Mouse (Mus musculus) stomach, embryonic 16.5 days (tissue): ENCODE measurements at regions not wholly inside any gene's neighbourhood (a gene's known extent, or its start where the extent isn't known, plus 50 kb on each side); places are given as distances from the start of the nearest gene placed in this dataset.

Experiments
- ATAC-seq: fragments of 200-750 bp; cut with Nextera tagmentation; 2 replicates; pipeline ENCODE4 v1.8.0; 2017; ENCODE audit warnings: moderate number of reproducible peaks, moderate TSS enrichment; ENCODE audit not compliant: insufficient read depth, low FRiP score
- H3K27ac ChIP-seq: fragments of 300-500 bp; sonication (generic); 2 replicates; pipeline ENCODE4 v1.5.1; 2014; ENCODE audit warnings: low read length
- H3K27me3 ChIP-seq: fragments of 300-500 bp; sonication (generic); 2 replicates; pipeline ENCODE4 v1.6.1; 2014; ENCODE audit warnings: low read length, control low read depth, mixed read lengths; ENCODE audit not compliant: control insufficient read depth, insufficient read depth
- H3K36me3 ChIP-seq: fragments of 300-500 bp; sonication (generic); 2 replicates; pipeline ENCODE4 v1.6.1; 2014; ENCODE audit warnings: low read length; ENCODE audit not compliant: control insufficient read depth, insufficient read depth
- H3K4me1 ChIP-seq: fragments of 300-500 bp; sonication (generic); 2 replicates; pipeline ENCODE4 v1.6.1; 2014; ENCODE audit warnings: low read length, control low read depth, mixed read lengths; ENCODE audit not compliant: control insufficient read depth, insufficient read depth
- H3K4me2 ChIP-seq: fragments of 300-500 bp; sonication (generic); 2 replicates; pipeline ENCODE4 v1.6.1; 2014; ENCODE audit warnings: low read depth, low read length, mixed read lengths
- H3K4me3 ChIP-seq: fragments of 300-500 bp; sonication (generic); replicated peaks from 2 replicates; pipeline ENCODE4 v1.5.1; 2014; ENCODE audit warnings: mild to moderate bottlenecking, low read length
- H3K9ac ChIP-seq: fragments of 300-500 bp; sonication (generic); 2 replicates; pipeline ENCODE4 v1.6.1; 2014; ENCODE audit warnings: low read length
- H3K9me3 ChIP-seq: fragments of 300-500 bp; sonication (generic); replicated peaks from 2 replicates; pipeline ENCODE4 v1.6.1; 2016; ENCODE audit warnings: low read length, control low read depth; ENCODE audit not compliant: control insufficient read depth
- WGBS: fragments of 180-500 bp; shearing (Covaris S2); extraction: QIAGEN DNeasy Blood & Tissue Kit; methylation state at CpG from one replicate; pipeline ENCODE4 v1.1.7; 2014; 5-methylcytosine and 5-hydroxymethylcytosine counted together

DNA sequence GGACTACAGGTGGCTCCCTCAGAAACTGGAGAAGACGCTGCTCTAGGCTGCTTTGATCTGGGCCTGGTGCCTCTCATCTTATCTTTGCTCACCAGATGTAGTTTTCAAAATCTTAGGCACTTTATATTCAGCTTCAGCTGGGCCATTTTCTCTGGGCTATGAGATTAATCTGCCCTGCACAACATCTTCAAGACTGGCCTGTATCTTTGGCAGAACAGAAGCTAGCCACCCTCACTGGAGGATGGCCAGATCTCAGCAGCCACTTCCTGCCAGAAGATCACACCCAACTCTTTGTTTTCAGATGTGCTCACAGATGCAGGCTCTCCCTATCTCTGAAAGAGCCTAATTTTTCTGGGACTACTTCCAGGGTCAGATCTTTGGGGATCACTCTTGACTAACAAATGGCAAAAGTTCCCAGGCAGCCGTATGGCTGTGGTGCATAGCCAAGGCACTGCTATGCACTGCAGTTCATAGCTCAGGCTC, 75.8 kb upstream of the Irs2 start:
- Histone ChIP-seq H3K9me3 (no peaks in the 10 kb centered on the region), H3K4me3 (no peak overlapping the region), H3K36me3 (no peaks in the 10 kb centered on the region), H3K4me1 (peaks cover 22% of the 10 kb centered on the region), H3K27me3 (no peaks in the 10 kb centered on the region), H3K9ac (no peak overlapping the region), H3K27ac (peak overlapping the region; percentile 10; the same call in 1 of the 2 replicates), H3K4me2 (no peak overlapping the region)
- WGBS: 49% methylated on average over 2 of the region's 2 CpGs
- peak; percentile 60 for ATAC-seq

DNA sequence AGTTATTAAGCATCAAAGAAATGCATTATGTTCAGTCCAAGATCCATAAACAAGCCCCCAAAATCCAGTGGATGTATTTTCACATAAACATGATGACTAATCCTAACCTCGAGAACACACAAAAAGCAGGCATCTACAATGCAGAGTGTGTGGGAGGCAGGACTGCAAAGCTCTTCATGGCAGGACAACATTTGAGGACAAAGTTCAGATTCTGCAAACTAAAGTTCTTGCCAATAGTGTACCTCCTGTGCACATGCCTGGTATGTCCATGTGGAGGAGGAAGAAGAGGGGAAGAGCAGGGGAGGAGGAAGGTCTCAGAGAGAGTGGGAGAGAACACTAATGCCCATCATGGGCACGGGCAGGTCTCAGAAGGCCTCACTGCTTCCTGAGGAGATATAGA, 72.6 kb upstream of the Irs2 start:
- H3K9ac ChIP-seq: no peak overlapping the region
- WGBS: 61% methylated on average over 2 of the region's 2 CpGs
- H3K4me1 ChIP-seq: peaks cover 32% of the 10 kb centered on the region
- no peak overlapping the region for H3K4me3 ChIP-seq
- no peaks in the 10 kb centered on the region for H3K36me3 ChIP-seq
- H3K4me2 ChIP-seq: no peak overlapping the region
- no peaks in the 10 kb centered on the region for H3K9me3 ChIP-seq
- no peak for ATAC-seq
- H3K27me3 ChIP-seq: no peaks in the 10 kb centered on the region
- H3K27ac ChIP-seq: 0 out of 2 replicates have a peak overlapping the region, but pooled peaks have one; percentile 8

DNA sequence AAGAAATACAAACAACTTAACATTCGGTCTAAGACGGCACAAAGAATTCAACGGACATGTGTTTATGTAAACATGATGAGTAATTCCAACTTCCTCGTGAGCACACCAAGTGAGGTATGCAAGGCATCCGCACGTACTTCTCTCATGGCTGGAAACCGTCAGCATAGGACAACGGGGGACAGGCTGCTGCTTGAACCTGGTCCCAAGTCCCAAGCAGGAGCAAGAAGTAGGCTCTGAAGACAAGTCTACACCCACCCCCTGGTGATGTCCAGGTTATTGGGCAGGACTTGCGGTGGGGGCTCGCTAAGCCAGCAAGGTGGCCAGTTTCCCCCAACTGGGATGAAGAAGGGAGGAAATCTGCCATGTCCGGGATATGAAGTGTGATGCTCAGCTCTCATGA, 71.5 kb upstream of the Irs2 start:
- Histone ChIP-seq H3K36me3 (no peaks in the 10 kb centered on the region), H3K4me2 (no peak overlapping the region), H3K4me3 (no peak overlapping the region), H3K9ac (no peak overlapping the region), H3K27ac (no peak overlapping the region), H3K9me3 (no peaks in the 10 kb centered on the region), H3K27me3 (no peaks in the 10 kb centered on the region), H3K4me1 (peaks cover 27% of the 10 kb centered on the region)
- no peak; the same call in 1 of the 2 replicates for ATAC-seq
- WGBS: 40% methylated on average over 11 of the region's 11 CpGs

DNA sequence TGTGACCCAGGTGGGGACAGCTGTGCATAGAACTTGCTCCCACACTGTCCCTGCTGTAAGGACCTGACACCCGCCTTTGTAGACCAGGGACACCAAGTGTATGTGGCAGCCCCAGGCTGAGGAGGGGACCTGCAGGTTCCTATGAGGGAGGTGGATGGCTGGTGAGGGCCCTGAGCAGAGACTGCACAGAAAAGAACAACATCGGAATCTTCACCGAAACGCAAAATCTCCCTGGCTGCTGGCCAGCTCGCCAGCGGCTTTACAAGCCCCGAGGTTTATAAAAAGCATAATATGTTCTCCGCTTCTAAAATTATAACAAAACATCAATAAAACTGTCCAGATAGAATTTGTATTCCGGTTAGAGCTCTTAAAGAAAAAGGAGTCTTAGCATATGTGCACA, 68.9 kb upstream of the Irs2 start:
- H3K4me3 ChIP-seq: peak overlapping the region; percentile 19; the same call in 1 of the 2 replicates
- H3K36me3 ChIP-seq: no peaks in the 10 kb centered on the region
- 31% methylated on average over 9 of the region's 9 CpGs for WGBS
- H3K9me3 ChIP-seq: no peaks in the 10 kb centered on the region
- peak overlapping the region; percentile 68; the same call in 1 of the 2 replicates for H3K27ac ChIP-seq
- peak; percentile 37; the same call in 1 of the 2 replicates for ATAC-seq
- H3K27me3 ChIP-seq: no peaks in the 10 kb centered on the region
- peaks cover 22% of the 10 kb centered on the region for H3K4me1 ChIP-seq
- peak overlapping the region; percentile 57; the same call in 1 of the 2 replicates for H3K9ac ChIP-seq
- H3K4me2 ChIP-seq: peak overlapping the region; percentile 34

DNA sequence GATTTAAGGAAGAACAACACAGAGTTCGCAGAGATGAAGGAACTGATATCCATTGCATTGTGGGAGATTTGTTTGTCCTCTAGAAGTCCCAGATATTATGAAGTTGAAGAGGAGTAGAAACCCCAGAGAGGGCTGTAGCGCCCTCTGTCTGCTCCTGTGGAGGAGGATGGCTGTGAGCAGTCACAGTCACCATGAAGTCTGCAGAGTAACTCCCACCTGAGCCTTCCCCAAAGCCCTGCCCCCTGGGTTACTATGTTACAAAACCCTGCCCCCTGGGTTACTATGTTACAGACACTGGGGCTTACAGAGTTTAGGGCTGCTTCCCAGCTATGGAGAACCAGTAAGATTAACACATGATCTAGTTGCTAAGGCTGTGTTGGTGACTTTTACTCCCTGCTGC, 62.9 kb upstream of the Irs2 start:
- no peak overlapping the region for H3K9ac ChIP-seq
- 0 out of 2 replicates have a peak, but pooled peaks have one; percentile 37 for ATAC-seq
- no peaks in the 10 kb centered on the region for H3K27me3 ChIP-seq
- H3K36me3 ChIP-seq: no peaks in the 10 kb centered on the region
- H3K4me1 ChIP-seq: no peaks in the 10 kb centered on the region
- WGBS: 45% methylated on average over 2 of the region's 2 CpGs
- no peak overlapping the region for H3K4me3 ChIP-seq
- no peaks in the 10 kb centered on the region for H3K9me3 ChIP-seq
- no peak overlapping the region for H3K4me2 ChIP-seq
- no peak overlapping the region for H3K27ac ChIP-seq

DNA sequence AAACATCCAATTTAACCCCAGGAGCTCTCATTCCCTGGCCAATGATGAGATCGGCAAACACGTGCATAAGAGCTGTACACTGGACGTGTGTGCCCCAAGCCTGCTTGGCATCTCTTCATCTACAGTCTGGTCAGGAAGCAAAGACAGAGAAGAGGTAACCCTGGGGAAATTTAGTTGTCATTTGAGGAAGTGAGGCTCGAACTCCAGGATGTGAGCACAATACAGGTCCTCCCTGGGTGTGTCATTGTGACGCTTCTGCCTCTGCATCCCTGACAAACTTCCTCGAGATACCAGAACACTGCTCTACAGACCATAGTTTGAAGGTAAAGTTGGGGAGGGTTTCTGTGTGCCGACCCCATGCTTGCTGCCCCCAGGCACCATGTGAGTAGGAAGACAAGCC, 59.2 kb upstream of the Irs2 start:
- H3K4me2 ChIP-seq: no peak overlapping the region
- no peak for ATAC-seq
- 80% methylated on average over 7 of the region's 7 CpGs for WGBS
- no peaks in the 10 kb centered on the region for H3K9me3 ChIP-seq
- no peaks in the 10 kb centered on the region for H3K4me1 ChIP-seq
- H3K4me3 ChIP-seq: no peak overlapping the region
- no peaks in the 10 kb centered on the region for H3K36me3 ChIP-seq
- no peak overlapping the region for H3K27ac ChIP-seq
- no peaks in the 10 kb centered on the region for H3K27me3 ChIP-seq
- no peak overlapping the region for H3K9ac ChIP-seq

DNA sequence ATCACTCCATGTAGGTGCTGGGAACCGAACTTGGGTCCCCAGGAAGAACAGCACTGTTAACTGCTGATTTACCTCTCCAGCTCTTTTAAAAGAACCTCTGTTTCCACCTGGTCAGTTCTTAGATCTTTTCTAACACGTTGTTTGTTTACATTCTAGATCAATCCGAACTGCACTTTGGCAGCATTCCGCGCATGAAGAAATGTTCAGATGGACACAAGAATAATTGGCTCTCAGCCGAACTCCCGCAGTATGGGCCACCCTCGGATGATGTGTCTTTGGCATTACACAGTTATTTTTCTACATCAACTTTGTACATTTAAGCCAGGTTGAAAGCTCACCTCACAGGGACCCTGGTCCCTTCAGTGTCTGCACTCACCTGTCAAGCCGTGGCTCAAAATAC, 57.7 kb upstream of the Irs2 start:
- no peak overlapping the region for H3K4me3 ChIP-seq
- H3K4me1 ChIP-seq: 0 out of 2 replicates have a peak, but pooled peaks cover 6% of the 10 kb centered on the region
- no peak overlapping the region for H3K27ac ChIP-seq
- H3K9ac ChIP-seq: no peak overlapping the region
- no peaks in the 10 kb centered on the region for H3K27me3 ChIP-seq
- WGBS: 75% methylated on average over 9 of the region's 9 CpGs
- H3K36me3 ChIP-seq: no peaks in the 10 kb centered on the region
- no peak for ATAC-seq
- no peaks in the 10 kb centered on the region for H3K9me3 ChIP-seq
- H3K4me2 ChIP-seq: no peak overlapping the region

DNA sequence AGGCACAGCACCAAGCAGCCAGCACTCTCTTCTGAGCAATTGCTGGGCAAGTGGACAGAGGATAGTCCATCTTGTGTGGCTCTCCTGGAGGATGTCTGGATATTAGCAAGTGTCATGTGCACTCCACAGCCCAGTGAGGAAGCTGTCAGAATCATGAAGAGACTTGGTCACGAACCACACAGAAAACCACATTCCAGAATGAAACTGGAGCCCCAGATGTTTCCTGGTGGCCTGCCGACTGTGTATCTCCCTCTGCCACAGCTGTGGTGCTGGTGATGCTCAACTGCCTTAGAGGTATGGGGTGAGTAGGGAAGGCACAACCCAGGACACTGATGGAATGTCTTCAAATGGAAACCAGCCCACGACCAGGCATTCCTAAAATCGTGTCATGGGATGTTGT, 57.0 kb upstream of the Irs2 start:
- 52% methylated on average over 4 of the region's 4 CpGs for WGBS
- Histone ChIP-seq H3K4me3 (no peak overlapping the region), H3K27ac (no peak overlapping the region)

DNA sequence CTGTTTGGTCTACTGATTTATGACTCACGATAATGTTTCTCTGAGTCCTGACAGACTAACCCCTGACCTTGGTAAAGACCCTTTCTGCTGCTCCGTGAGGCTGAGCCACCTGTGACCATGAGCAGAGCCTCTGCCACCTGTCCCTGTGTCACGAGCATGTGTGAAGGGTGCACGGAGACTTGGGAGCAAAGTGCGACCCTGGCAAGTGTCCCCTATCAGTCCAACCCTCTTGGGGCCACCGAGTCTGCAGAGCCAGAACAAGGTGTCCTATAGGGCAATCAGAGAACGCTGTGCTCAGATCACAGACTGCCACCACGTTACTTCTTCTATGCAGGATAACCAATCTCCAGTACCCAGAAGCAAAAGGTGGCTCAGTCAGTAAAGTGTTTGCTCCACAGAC, 54.8 kb upstream of the Irs2 start:
- H3K9me3 ChIP-seq: no peaks in the 10 kb centered on the region
- H3K27ac ChIP-seq: no peak overlapping the region
- H3K4me1 ChIP-seq: 0 out of 2 replicates have a peak, but pooled peaks cover 6% of the 10 kb centered on the region
- no peaks in the 10 kb centered on the region for H3K27me3 ChIP-seq
- no peak overlapping the region for H3K4me3 ChIP-seq
- H3K4me2 ChIP-seq: no peak overlapping the region
- no peak; the same call in 1 of the 2 replicates for ATAC-seq
- no peaks in the 10 kb centered on the region for H3K36me3 ChIP-seq
- H3K9ac ChIP-seq: no peak overlapping the region
- WGBS: 59% methylated on average over 8 of the region's 8 CpGs

More for the DNA sequence above, 57.0 kb upstream of the Irs2 start:
- Histone ChIP-seq H3K27me3 (no peaks in the 10 kb centered on the region), H3K9me3 (no peaks in the 10 kb centered on the region), H3K4me2 (no peak overlapping the region), H3K36me3 (no peaks in the 10 kb centered on the region), H3K9ac (no peak overlapping the region), H3K4me1 (0 out of 2 replicates have a peak, but pooled peaks cover 6% of the 10 kb centered on the region)
- no peak for ATAC-seq
